Mouse (Mus musculus) liver, embryonic 14.5 days (tissue): ENCODE measurements around the gene Olfr155.
A peak's percentile ranks its signal among the peaks of the same experiment; 100 is the strongest.

ENCODE experiments used
- CTCF ChIP-seq: IDR thresholded peaks from 2 replicates; pipeline ENCODE4 v1.5.1; 2016; ENCODE audit warnings: antibody characterized with exemption, low read depth, control low read depth
- EP300 ChIP-seq: IDR thresholded peaks from 2 replicates; pipeline ENCODE4 v1.6.1; 2016; ENCODE audit warnings: antibody characterized with exemption, low read depth

DNA sequence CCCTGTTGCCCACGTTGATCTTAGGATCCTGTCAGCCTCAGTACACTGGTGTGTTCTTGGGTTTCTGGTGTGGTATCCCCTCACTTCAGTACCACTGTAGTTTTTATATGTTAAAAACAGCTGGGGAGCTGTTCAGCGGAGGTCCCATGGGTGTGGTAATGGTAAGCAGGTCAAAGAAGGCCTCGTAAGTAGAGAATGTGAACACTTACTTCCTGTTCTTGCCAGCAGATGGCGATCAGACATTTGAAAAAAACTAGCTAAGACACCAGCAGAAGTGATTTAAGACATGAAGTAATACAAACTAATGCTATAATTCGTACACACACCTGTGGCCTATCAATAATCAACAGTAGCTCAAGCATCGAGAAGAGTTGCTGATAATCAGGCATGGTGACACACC is 55.1 kb downstream of the Olfr155 start:
- TF ChIP-seq CTCF (peak; percentile 43; the same call in 1 of the 2 replicates), EP300 (no peak)
